8 mouse cellular contexts compared by ENCODE assay signal in the genomic region with DNA sequence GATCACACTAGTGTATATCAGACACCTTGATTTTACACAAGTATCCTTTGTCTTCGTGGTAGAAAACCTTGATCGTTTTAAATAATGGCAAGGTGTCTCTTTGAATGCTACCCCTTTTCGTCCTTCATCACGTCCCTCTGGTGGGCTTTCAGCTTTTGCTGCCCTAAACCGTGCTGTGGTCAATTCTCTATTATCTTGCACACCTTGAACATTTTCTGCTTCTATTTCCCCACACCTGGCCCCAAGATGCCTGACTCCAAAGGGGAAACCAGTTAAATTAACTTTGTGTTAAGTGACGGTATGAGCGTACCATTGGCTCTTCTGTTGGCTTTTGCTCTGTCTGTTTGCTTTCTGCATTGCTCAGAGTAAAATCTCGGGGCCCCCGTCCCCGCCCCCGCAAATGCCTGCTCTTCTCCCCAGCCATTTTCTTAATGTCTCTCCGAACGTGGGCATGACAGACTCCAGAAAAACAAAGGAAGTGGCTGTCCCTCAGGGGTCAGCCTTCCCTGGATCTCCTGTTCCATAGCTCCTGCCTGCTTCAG.
DNase-seq lines count a peak whose midpoint lies in the region; ATAC-seq lines count a peak whose summit lies in the region.

No protein-coding gene starts in this region.

- H3K27ac ChIP-seq in heart, embryonic 12.5 days (ENCODE audit: poor library complexity, severe bottlenecking), result peak overlapping the region; percentile 76
- peak overlapping the region; percentile 81; the same call in 1 of the 2 replicates for H3K27ac ChIP-seq in hindbrain, embryonic 13.5 days
- peak overlapping the region; percentile 60; the same call in 1 of the 2 replicates for H3K27ac ChIP-seq in midbrain, embryonic 12.5 days (replicated peaks)

- peaks cover 53% of the 10 kb centered on the region for H3K4me1 ChIP-seq in heart, embryonic 12.5 days (replicated peaks)
- peaks cover 61% of the 10 kb centered on the region for H3K4me1 ChIP-seq in hindbrain, embryonic 13.5 days (replicated peaks)
- H3K4me1 ChIP-seq in midbrain, embryonic 12.5 days, result peaks cover 57% of the 10 kb centered on the region

- 13% methylated on average over 13 of the region's 13 CpGs for WGBS in heart, embryonic 12.5 days
- WGBS in hindbrain, embryonic 13.5 days, result 8% methylated on average over 13 of the region's 13 CpGs
- 13% methylated on average over 13 of the region's 13 CpGs for WGBS in midbrain, embryonic 12.5 days

- peak overlapping the region; percentile 63 for H3K4me2 ChIP-seq in heart, embryonic 12.5 days
- H3K4me2 ChIP-seq in hindbrain, embryonic 13.5 days, result peak overlapping the region; percentile 58
- peak overlapping the region; percentile 34 for H3K4me2 ChIP-seq in midbrain, embryonic 12.5 days (replicated peaks)

- peak overlapping the region; percentile 30 for H3K4me3 ChIP-seq in heart, embryonic 12.5 days
- no peak overlapping the region for H3K4me3 ChIP-seq in hindbrain, embryonic 13.5 days
- no peak overlapping the region for H3K4me3 ChIP-seq in midbrain, embryonic 12.5 days

- no peak for ATAC-seq in heart, embryonic 12.5 days (ENCODE audit: insufficient number of reproducible peaks, low FRiP score)
- ATAC-seq in activated CD4-positive, CD25-positive, alpha-beta regulatory T cell, adult 4 months, result peak; percentile 19
- no peak for ATAC-seq in hindbrain, embryonic 13.5 days (ENCODE audit: low FRiP score)
- no peak for ATAC-seq in midbrain, embryonic 12.5 days (ENCODE audit: low FRiP score, low read depth)

- no peaks in the 10 kb centered on the region for H3K9me3 ChIP-seq in heart, embryonic 12.5 days (replicated peaks)
- no peaks in the 10 kb centered on the region for H3K9me3 ChIP-seq in hindbrain, embryonic 13.5 days
- H3K9me3 ChIP-seq in midbrain, embryonic 12.5 days, result no peaks in the 10 kb centered on the region

- no peaks in the 10 kb centered on the region for H3K36me3 ChIP-seq in heart, embryonic 12.5 days
- no peaks in the 10 kb centered on the region for H3K36me3 ChIP-seq in hindbrain, embryonic 13.5 days
- H3K36me3 ChIP-seq in midbrain, embryonic 12.5 days, result no peaks in the 10 kb centered on the region

- no peaks in the 10 kb centered on the region for H3K27me3 ChIP-seq in heart, embryonic 12.5 days (replicated peaks)
- H3K27me3 ChIP-seq in hindbrain, embryonic 13.5 days, result no peaks in the 10 kb centered on the region
- no peaks in the 10 kb centered on the region for H3K27me3 ChIP-seq in midbrain, embryonic 12.5 days

- DNase-seq in heart, adult 8-10 months (ENCODE audit: low spot score), result no peak
- no peak for DNase-seq in right cerebral cortex, postnatal 14 days
- no peak for DNase-seq in gastrocnemius, adult 18-20 months (ENCODE audit: low spot score)
- DNase-seq in spleen, postnatal 14 days (ENCODE audit: low spot score in 2 of 2), result no peak

- peak overlapping the region; percentile 59; the same call in 1 of the 2 replicates for H3K9ac ChIP-seq in heart, embryonic 12.5 days
- no peak overlapping the region for H3K9ac ChIP-seq in hindbrain, embryonic 13.5 days
- H3K9ac ChIP-seq in midbrain, embryonic 12.5 days (replicated peaks), result peak overlapping the region; percentile 24; the same call in 1 of the 2 replicates
